Mouse (Mus musculus): ENCODE results near the gene Psmb6. TPM values are rescaled to one million over a fixed set of nuclear protein-coding genes. Genes with fewer than 3 reads are reported as not detected.
"Not testable (repeated sequence)": the region's sequence is repeated elsewhere in the genome, so short reads cannot be mapped to it uniquely, and the experiment has no call there.

Psmb6 gene
- polyA plus RNA-seq, 1 experiment = 221 TPM

DNA sequence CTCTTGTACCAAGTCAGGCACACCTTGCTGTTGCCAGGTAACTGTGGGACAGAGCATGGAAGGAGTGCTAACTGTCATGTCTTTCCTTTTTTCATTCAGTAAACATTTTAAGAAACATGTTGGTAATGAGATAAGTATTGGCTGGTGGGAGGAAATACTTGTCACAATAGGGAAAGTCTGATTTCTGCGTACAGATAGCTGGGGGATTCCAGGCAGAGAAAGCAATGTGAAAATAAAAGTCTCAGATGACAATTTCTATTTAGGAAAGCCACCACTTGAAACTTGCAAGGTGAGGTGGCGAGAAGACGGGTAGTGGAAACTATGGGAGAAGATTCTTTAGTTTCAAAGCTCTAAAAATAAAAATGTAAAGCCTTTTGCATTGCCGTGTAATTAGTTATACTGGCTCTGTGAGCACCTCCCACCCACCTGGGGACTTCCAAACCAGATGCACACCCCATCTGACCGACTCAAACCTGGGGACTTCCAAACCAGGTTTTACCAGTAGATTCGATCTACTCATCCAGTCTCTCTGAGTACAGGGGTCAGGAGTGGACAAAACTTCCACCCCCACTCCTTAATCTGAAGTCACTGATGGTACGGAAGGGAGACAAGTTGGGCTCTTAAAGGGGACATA is 12.3 kb upstream of the Psmb6 start:
- Histone ChIP-seq H3K4me1 (ENCODE audit: control insufficient read depth, insufficient read depth, insufficient read length, low read length) (no peaks in the 10 kb centered on the region; the same call in 1 of the 2 replicates), H3K4me3 (ENCODE audit: insufficient read depth, low read depth, low read length) (no peak overlapping the region)

DNA sequence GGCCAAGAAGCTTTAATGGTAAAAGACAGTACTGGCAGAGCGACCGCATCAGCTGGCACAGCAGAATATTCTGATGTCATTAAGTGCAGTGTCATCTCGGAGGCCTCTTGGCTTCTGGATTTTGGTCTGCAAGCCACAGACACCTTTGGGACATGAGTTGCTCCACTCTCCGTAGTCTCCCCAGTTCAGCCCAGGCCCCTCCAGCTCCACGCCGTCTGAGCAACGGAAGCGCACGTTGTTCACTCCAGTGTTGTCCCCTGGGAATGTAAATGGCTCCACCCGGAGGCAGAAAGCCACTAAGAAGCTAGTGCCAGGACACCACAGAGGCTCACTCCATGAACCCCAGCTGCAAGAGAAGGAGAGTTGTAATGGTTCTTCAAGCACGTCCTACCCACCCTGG is 11.6 kb upstream of the Psmb6 start:
- Histone ChIP-seq H3K27ac (replicated peaks; ENCODE audit: low read depth, low read length) (no peak overlapping the region), H3K4me1 (ENCODE audit: control insufficient read depth, insufficient read depth, insufficient read length, low read length) (no peaks in the 10 kb centered on the region; the same call in 1 of the 2 replicates), H3K4me3 (ENCODE audit: insufficient read depth, low read depth, low read length) (no peak overlapping the region)

More for the DNA sequence above, 12.3 kb upstream of the Psmb6 start:
- H3K27ac ChIP-seq (replicated peaks; ENCODE audit: low read depth, low read length) = no peak overlapping the region

DNA sequence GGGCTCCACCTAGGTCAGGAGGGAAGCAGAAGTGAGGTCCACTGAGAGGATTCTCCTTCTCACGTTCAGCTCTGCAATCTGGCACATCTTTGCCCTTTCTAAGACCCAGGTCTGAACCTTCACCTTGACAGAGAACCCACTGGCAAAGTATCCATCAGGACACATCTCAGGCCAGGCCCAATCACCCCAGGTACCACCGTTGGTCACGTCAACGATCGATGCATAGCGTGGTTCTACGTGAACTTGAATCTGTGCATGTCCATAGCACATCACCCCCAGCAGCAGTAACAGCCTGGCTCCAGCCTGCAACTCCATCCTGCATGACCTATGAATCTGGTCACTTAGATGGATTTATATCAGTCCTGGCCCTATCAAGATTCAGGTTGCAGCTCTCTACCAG is 10.9 kb upstream of the Psmb6 start, which contains the start of gene Vmo1:
Gene Vmo1 (minus strand): TSS at position 329 of the 400 bp plus-strand sequence.
- Histone ChIP-seq H3K4me3 (ENCODE audit: insufficient read depth, low read depth, low read length) (no peak within 1 kb of the TSS), H3K27ac (replicated peaks; ENCODE audit: low read depth, low read length) (no peak within 1 kb of the TSS), H3K4me1 (ENCODE audit: control insufficient read depth, insufficient read depth, insufficient read length, low read length) (no peaks in the 10 kb centered on the region; the same call in 1 of the 2 replicates)

DNA sequence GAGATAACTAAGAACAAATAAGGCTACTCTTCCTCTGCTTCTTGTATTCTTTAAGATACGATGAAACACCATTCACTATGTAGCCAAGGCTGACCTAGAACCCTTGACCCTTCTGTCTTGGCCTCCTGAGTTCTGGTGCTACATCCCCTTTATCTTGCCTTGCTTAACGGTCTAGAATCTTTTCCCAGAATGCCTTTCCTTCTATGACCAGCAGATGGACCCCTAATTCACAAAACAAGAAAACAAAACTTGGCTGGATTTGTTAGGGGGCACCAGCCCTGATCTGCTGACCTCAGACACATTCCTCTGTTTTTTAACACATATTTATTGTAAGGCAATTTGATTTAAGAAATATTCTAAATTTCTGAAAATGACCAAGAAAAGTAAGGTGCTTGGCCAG is 8.8 kb upstream of the Psmb6 start:
- Histone ChIP-seq H3K27ac (replicated peaks; ENCODE audit: low read depth, low read length) (no peak overlapping the region), H3K4me3 (ENCODE audit: insufficient read depth, low read depth, low read length) (no peak overlapping the region), H3K4me1 (ENCODE audit: control insufficient read depth, insufficient read depth, insufficient read length, low read length) (no peaks in the 10 kb centered on the region; the same call in 1 of the 2 replicates)

DNA sequence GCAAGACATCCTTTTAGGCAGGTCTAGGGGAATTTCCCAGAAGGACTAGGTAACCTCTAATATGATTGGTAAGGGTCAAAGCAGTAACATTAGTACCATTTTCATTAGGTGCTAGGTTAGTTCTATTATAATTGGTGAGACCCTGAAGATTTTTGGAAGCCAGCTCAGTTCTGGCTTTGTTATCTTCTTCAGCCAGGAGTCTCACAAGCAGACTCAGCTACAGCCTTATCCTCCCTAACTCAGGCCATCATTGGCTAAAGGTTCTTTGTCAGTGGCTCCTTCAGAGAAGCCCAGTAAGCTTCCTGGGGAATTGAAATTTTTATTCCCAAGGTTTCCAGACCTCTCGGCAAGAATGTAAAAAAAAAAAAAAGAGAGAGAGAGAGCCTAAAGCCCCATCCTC is 6.7 kb upstream of the Psmb6 start:
- Histone ChIP-seq H3K27ac (replicated peaks; ENCODE audit: low read depth, low read length) (no peak overlapping the region), H3K4me3 (ENCODE audit: insufficient read depth, low read depth, low read length) (no peak overlapping the region), H3K4me1 (ENCODE audit: control insufficient read depth, insufficient read depth, insufficient read length, low read length) (no peaks in the 10 kb centered on the region; the same call in 1 of the 2 replicates)

DNA sequence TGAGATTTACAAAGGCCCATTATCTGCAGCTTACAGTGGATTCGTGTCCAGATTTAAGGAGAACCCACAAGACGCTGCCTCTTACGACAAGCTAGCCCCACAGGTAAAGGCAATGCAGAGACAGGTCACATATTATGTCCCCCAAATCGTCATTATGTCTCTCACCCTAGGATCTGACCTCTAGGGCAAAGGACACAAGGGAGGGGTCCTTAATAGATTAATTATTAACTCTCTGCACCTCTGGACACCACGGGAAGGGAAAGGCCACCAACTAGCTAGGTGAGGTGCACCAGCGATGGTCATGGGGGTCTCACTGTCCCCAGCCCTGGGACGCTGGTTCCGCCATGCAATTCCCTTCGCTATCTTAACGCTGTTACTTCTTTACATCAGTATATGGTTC is 6.2 kb upstream of the Psmb6 start, which contains the start of gene Gltpd2:
Gene Gltpd2 (plus strand): TSS at position 274 of the 400 bp plus-strand sequence.
- no peak within 1 kb of the TSS for H3K27ac ChIP-seq (replicated peaks; ENCODE audit: low read depth, low read length)
- no peaks in the 10 kb centered on the region for H3K4me1 ChIP-seq (ENCODE audit: control insufficient read depth, insufficient read depth, insufficient read length, low read length)
- peak within 1 kb of the TSS; percentile 44 for H3K4me3 ChIP-seq (ENCODE audit: insufficient read depth, low read depth, low read length)

DNA sequence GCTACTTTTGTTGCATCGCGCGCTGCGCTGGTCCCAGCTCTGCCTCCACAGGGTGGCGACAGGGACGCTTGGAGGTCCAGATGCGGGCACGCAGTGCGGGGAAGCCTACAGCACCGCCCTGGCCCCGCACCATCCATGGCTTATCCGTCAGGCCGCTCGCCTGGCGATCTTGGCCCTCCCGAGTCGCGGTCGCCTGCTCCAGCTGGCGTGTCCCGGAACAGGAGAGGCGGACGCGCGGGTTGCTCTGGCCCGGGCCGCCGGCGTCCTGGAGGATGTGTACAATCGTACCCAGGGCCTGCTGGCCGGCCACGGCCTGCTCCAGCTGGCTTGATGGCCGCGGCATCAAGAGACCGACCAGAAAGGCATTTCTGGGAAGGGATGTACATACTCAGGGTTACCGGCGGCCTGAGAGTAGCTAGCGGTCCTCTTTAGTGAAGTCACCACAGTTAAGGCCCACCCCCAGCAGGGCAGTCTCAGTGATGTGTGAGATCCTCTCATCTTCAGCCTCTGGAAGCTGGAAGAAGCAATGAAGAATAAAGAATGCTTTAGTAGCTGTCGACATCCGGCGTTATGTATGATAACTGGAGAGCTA is 4.9 kb upstream of the Psmb6 start:
- H3K27ac ChIP-seq (replicated peaks; ENCODE audit: low read depth, low read length) = 0 out of 2 replicates have a peak overlapping the region, but pooled peaks have one; percentile 2

DNA sequence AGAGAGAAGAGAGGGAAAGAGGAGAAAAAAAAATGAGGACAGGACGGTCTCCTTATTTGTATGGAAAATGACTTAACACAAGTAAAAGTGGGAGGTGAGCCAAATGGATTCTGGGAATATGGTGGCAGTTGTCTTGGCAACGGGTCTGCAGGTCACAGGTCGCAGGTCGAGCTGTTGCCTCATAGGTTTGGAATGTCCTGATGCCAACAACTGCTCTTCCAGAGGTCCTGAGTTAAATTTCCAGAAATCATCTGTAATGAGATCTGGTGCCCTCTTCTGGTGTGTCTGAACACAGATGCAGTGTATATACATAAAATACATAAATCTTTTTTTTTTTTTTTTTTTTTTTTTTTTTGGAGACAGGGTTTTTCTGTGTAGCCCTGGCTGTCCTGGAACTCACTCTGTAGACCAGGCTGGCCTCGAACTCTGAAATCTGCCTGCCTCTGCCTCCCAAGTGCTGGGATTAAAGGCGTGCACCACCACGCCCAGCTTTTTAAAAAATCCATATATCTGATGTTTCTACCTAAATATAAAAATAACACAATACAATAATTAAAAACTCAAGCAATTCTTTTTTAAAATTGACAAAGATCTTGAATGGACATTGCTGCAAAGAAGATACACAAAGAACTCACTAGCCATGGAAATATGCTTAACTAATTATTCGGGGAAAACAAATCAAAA is 1.7 kb upstream of the Psmb6 start:
- not testable (repeated sequence) for H3K27ac ChIP-seq (replicated peaks; ENCODE audit: low read depth, low read length); H3K4me3 ChIP-seq (ENCODE audit: insufficient read depth, low read depth, low read length); H3K4me1 ChIP-seq (ENCODE audit: control insufficient read depth, insufficient read depth, insufficient read length, low read length)

More for the DNA sequence above, 4.9 kb upstream of the Psmb6 start:
- Histone ChIP-seq H3K4me1 (ENCODE audit: control insufficient read depth, insufficient read depth, insufficient read length, low read length) (no peaks in the 10 kb centered on the region), H3K4me3 (ENCODE audit: insufficient read depth, low read depth, low read length) (peak overlapping the region; percentile 44)

DNA sequence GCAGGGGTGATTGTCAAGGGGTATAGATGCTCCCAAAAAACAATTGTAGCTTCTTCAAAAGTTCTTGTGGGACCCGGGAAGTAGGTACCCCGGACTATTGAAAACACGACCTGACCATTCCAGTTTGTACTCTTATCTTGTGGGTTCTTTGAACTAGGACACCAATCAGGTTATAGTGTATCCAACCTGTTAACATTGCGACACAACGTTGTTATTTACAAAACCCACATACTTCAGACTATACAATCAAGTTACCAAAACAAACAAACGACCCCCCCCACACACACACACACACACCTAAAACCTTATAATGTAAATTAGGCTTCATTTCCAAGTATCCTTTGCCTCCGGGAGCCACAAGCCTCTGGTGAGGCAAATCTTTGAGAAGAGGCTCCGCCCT is 385 bp upstream of the Psmb6 start:
- H3K27ac ChIP-seq (replicated peaks; ENCODE audit: low read depth, low read length) = no peak overlapping the region
- H3K4me1 ChIP-seq (ENCODE audit: control insufficient read depth, insufficient read depth, insufficient read length, low read length) = no peaks in the 10 kb centered on the region; the same call in 1 of the 2 replicates
- peak overlapping the region; percentile 47 for H3K4me3 ChIP-seq (ENCODE audit: insufficient read depth, low read depth, low read length)

DNA sequence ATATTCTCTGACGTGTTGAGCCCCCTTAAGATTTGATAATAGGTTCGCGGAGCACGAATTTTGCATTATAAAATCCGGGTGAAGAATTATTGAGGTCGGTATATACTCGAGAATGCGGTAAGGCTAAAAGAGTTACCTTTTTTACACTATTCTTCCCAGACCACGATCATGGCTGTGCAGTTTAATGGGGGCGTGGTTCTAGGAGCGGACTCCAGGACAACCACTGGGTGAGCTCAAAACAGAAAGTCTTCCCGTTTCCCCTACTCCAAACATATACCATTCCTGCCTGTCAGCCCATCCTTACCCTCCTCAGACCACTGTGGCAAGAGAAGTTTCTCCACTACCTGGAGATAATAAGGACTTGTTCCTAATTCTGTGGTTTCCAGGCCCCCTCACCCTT is 559 bp downstream of the Psmb6 start:
- H3K4me3 ChIP-seq (ENCODE audit: insufficient read depth, low read depth, low read length) = peak overlapping the region; percentile 75
- H3K27ac ChIP-seq (replicated peaks; ENCODE audit: low read depth, low read length) = no peak overlapping the region
- H3K4me1 ChIP-seq (ENCODE audit: control insufficient read depth, insufficient read depth, insufficient read length, low read length) = no peaks in the 10 kb centered on the region; the same call in 1 of the 2 replicates

DNA sequence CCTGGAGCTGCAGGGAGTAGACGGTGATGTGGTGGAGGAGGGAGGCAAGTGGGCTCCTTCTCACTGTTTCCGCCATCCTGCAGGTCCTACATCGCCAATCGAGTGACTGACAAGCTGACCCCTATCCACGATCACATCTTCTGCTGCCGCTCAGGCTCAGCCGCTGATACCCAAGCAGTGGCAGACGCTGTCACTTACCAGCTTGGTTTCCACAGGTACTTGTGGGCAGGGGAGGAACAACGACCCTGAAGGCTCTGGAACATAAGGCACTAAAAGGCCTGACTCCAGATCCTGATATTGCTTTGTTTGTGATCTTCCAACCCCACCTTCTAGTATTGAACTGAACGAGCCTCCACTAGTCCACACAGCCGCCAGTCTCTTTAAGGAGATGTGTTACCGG is 1.0 kb downstream of the Psmb6 start:
- Histone ChIP-seq H3K4me3 (ENCODE audit: insufficient read depth, low read depth, low read length) (peak overlapping the region; percentile 75), H3K4me1 (ENCODE audit: control insufficient read depth, insufficient read depth, insufficient read length, low read length) (no peaks in the 10 kb centered on the region; the same call in 1 of the 2 replicates), H3K27ac (replicated peaks; ENCODE audit: low read depth, low read length) (no peak overlapping the region)

DNA sequence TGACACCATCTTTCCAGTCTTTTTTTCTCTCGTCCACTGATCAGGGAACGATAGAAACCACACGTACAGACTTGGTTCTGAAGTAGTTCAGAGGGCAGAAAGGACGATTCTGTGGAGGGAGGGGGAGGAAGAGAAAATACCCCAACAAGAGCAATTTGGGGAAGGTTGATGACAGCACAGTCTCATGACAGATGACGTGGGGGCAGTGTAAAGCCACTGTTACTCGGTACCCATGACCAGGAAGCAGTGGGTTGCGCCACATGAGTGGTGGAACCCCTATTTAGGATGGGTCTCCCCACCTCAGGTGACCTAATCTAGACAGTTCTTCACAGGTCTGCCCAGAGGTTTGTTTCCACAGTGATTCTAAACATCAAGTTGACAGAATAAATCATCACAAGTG is 3.4 kb downstream of the Psmb6 start:
- no peak overlapping the region for H3K27ac ChIP-seq (replicated peaks; ENCODE audit: low read depth, low read length)
- no peaks in the 10 kb centered on the region; the same call in 1 of the 2 replicates for H3K4me1 ChIP-seq (ENCODE audit: control insufficient read depth, insufficient read depth, insufficient read length, low read length)
- H3K4me3 ChIP-seq (ENCODE audit: insufficient read depth, low read depth, low read length) = no peak overlapping the region

DNA sequence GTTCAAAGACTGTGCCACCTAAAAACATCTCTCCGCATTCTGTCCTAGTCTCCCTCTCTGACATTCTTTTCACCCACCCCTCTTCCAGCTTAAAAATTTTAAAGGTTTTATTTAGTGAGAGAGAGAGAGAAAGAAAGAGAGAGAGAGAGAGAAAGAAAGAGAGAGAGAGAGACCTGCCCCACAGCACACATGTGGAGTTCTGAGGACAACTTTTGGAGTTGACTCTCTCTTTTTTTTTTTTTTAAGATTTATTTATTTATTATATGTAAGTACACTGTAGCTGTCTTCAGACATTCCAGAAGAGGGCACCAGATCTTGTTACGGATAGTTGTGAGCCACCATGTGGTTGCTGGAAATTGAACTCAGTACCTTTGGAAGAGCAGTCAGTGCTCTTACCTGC is 5.9 kb downstream of the Psmb6 start:
- not testable (repeated sequence) for H3K27ac ChIP-seq (replicated peaks; ENCODE audit: low read depth, low read length); H3K4me3 ChIP-seq (ENCODE audit: insufficient read depth, low read depth, low read length); H3K4me1 ChIP-seq (ENCODE audit: control insufficient read depth, insufficient read depth, insufficient read length, low read length)

DNA sequence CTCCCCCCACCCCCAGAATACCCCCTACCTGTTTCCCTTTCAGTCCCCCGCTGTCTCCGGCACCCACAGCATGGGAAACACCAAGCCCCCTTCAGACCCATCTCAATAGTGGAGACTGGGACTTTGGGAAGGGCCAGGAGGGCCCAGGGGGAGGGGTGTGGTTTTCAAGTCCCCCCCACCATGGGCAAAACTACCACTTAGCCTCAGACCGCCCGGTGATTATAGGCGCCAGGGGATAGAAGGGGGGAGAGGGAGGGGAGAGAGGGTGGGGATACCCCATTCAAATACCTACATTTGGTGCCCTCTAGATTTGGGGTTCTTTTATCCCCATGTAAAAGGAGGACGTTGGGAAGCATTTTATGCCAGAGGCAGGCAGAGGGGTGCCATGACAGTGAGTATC is 7.7 kb downstream of the Psmb6 start, which contains the start of gene Gm40193:
Gene Gm40193 (minus strand): TSS at position 101 of the 400 bp plus-strand sequence.
- Histone ChIP-seq H3K27ac (replicated peaks; ENCODE audit: low read depth, low read length) (no peak within 1 kb of the TSS), H3K4me3 (ENCODE audit: insufficient read depth, low read depth, low read length) (no peak within 1 kb of the TSS), H3K4me1 (ENCODE audit: control insufficient read depth, insufficient read depth, insufficient read length, low read length) (no peaks in the 10 kb centered on the region)

DNA sequence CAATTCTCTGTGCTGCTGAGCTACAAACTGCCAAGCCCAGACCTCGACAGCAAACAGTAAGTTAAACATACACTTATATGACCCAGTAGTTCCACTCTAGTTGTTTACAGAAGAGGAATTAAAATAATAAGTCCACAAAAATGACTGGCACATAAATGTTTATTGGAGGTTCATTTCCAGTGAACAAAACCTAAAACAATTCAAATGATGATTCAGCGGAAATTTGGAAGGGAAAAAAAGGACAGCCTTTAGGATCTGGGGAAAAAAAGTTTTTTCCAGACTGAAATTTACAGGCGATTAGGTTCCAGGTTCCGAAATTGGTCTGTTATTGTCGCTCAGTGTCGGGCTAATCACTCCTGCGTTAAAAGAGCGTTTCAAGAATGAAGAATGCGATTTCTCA is 14.3 kb downstream of the Psmb6 start:
- peak overlapping the region; percentile 60 for H3K27ac ChIP-seq (replicated peaks; ENCODE audit: low read depth, low read length)
- H3K4me3 ChIP-seq (ENCODE audit: insufficient read depth, low read depth, low read length) = peak overlapping the region; percentile 71
- H3K4me1 ChIP-seq (ENCODE audit: control insufficient read depth, insufficient read depth, insufficient read length, low read length) = peaks cover 5% of the 10 kb centered on the region

All from brown adipose tissue, adult 24 weeks (tissue).